Mouse (Mus musculus) brain, embryonic 14.5 days (tissue): ENCODE data around the gene Astn1. TPM values are rescaled to one million over a fixed set of nuclear protein-coding genes. Genes with fewer than 3 reads are reported as not detected.

Experiments
- DNase-seq: peaks from one replicate; pipeline ENCODE4 v3.0.0-alpha.2; 2011; ENCODE audit warnings: low read depth
- CTCF ChIP-seq: fragments of 200-500 bp; IDR thresholded peaks from 2 replicates; pipeline ENCODE4 v1.5.1; 2012; ENCODE audit warnings: inconsistent platforms, mild to moderate bottlenecking, moderate library complexity, borderline replicate concordance; ENCODE audit not compliant: insufficient read depth, insufficient read length; ENCODE audit errors: extremely low read depth
- POLR2A ChIP-seq: fragments of 200-500 bp; IDR thresholded peaks from 2 replicates; pipeline ENCODE4 v1.6.1; 2012; ENCODE audit warnings: mild to moderate bottlenecking, inconsistent platforms, borderline replicate concordance; ENCODE audit not compliant: poor library complexity, insufficient read depth, insufficient read length, severe bottlenecking; ENCODE audit errors: extremely low read depth
- polyA plus RNA-seq: library from polyadenylated mRNA; depleted of rRNA; stranded (reverse); fragments of >200 nt; gene quantifications from 2 replicates; pipeline ENCODE4 v1.2.3, GENCODE M21; 2012

Astn1 gene
- polyA plus RNA-seq, 1 experiment: 71.3 TPM

GRCm38 (mm10) chr1:158383210-158383609 is 21.1 kb downstream of the Astn1 start:
- DNase-seq: no peak
- no peak for TF ChIP-seq CTCF
- TF ChIP-seq POLR2A: no peak

- TF ChIP-seq CTCF (no peak), POLR2A (no peak)
Measured at GRCm38 (mm10) chr1:158385311-158385710, 23.2 kb downstream of the Astn1 start.

GRCm38 (mm10) chr1:158386781-158387180 is 24.7 kb downstream of the Astn1 start:
- DNase-seq: no peak
- no peak for TF ChIP-seq POLR2A
- no peak for TF ChIP-seq CTCF

More at GRCm38 (mm10) chr1:158385311-158385710, 23.2 kb downstream of the Astn1 start:
- no peak for DNase-seq

GRCm38 (mm10) chr1:158388995-158389394 is 26.9 kb downstream of the Astn1 start:
- TF ChIP-seq CTCF (no peak), POLR2A (no peak)
- no peak for DNase-seq

GRCm38 (mm10) chr1:158390693-158391092 is 28.6 kb downstream of the Astn1 start:
- TF ChIP-seq CTCF (no peak), POLR2A (no peak)
- no peak for DNase-seq

GRCm38 (mm10) chr1:158397058-158397457 is 35.0 kb downstream of the Astn1 start:
- no peak for DNase-seq
- no peak for TF ChIP-seq POLR2A
- no peak for TF ChIP-seq CTCF

GRCm38 (mm10) chr1:158400898-158401297 is 38.8 kb downstream of the Astn1 start:
- DNase-seq: peak; percentile 69
- TF ChIP-seq POLR2A (no peak), CTCF (no peak)

GRCm38 (mm10) chr1:158405899-158406769 is 44.1 kb downstream of the Astn1 start:
- DNase-seq: peak; percentile 53
- TF ChIP-seq POLR2A (no peak), CTCF (no peak)

- TF ChIP-seq CTCF: no peak
- no peak for TF ChIP-seq POLR2A
- DNase-seq: peak; percentile 87
Measured at GRCm38 (mm10) chr1:158408124-158408523, 46.1 kb downstream of the Astn1 start.

GRCm38 (mm10) chr1:158411146-158411545 is 49.1 kb downstream of the Astn1 start:
- TF ChIP-seq CTCF (no peak), POLR2A (no peak)
- peak; percentile 53 for DNase-seq

GRCm38 (mm10) chr1:158414198-158414597 is 52.1 kb downstream of the Astn1 start:
- no peak for TF ChIP-seq POLR2A
- TF ChIP-seq CTCF: no peak
- no peak for DNase-seq

GRCm38 (mm10) chr1:158421451-158421850 is 59.4 kb downstream of the Astn1 start:
- DNase-seq: peak; percentile 36
- TF ChIP-seq POLR2A (no peak), CTCF (no peak)

- no peak for DNase-seq
- TF ChIP-seq POLR2A (no peak), CTCF (no peak)
Measured at GRCm38 (mm10) chr1:158422739-158423138, 60.7 kb downstream of the Astn1 start.
